Mouse (Mus musculus): ENCODE measurements around the gene Rfx4. TPM values are rescaled to one million over a fixed set of nuclear protein-coding genes. Genes with fewer than 3 reads are reported as not detected.

Rfx4 gene
- polyA plus RNA-seq, 1 experiment: not detected

DNA sequence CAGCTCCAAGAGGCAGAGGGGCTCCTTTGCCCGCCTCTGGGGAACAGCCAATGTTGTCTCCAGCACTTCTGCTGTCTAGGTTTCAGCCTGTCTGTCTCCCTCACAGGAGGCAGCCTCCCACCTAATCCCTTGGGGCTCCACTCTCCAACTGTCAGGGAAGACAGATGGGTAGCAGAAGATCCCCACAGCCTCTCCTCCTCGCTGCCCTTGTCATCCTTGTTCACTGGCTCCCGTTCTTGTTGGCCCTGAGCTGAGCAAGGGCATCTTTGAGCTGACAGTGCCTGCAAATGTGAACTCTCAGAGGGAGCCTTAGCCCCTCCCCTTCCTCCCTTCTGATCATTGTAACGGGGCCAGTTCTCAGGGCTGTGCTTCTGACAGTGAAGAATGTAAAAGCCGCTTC lies 147.9 kb downstream of the Rfx4 start:
- Histone ChIP-seq H3K27me3 (ENCODE audit: control insufficient read depth, insufficient read depth, insufficient read length) (no peaks in the 10 kb centered on the region), H3ac (ENCODE audit: control insufficient read depth, insufficient read length, low read depth) (no peak overlapping the region), H3K79me3 (ENCODE audit: low read depth) (no peaks in the 10 kb centered on the region), H3K4me3 (ENCODE audit: insufficient read depth, poor library complexity, severe bottlenecking) (no peak overlapping the region), H3K79me2 (ENCODE audit: control insufficient read depth, insufficient read depth) (no peaks in the 10 kb centered on the region), H3K36me3 (ENCODE audit: control insufficient read depth, insufficient read depth) (no peaks in the 10 kb centered on the region)
- TF ChIP-seq CTCF (IDR thresholded peaks at IDR 0.05; ENCODE audit: control insufficient read depth, insufficient read depth, insufficient read length) (no peak), CEBPB (IDR thresholded peaks at IDR 0.05; ENCODE audit: low read depth) (no peak), MYOG (IDR thresholded peaks at IDR 0.05; ENCODE audit: control insufficient read depth, extremely low read depth, insufficient read length) (no peak), MAX (IDR thresholded peaks at IDR 0.05) (no peak), FOSL1 (IDR thresholded peaks at IDR 0.05; ENCODE audit: insufficient read depth, low read length, poor library complexity, severe bottlenecking) (no peak), MYOD1 (IDR thresholded peaks at IDR 0.05; ENCODE audit: control insufficient read depth, insufficient read length, low read depth) (no peak), USF1 (IDR thresholded peaks at IDR 0.05; ENCODE audit: low read depth) (no peak)

DNA sequence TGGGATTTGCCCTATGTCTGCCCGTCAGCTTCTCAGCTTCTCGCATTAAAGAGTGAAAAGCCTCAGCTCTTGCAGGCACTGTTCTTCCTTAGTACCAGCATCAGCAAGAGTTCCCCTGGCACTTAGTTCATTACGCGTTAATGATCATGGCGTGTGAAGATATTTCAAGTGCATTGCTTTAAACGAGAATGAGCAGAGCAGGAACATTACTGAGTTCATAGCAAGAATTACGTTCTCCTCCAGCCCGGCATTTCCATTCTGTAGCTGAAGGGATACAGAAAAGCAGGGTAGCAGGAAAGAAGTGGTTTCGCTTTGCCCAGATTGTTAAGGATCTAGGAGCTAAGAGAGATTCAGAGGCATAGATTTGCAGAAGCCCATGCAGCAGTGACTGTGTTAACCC lies 151.0 kb downstream of the Rfx4 start:
- TF ChIP-seq CTCF (IDR thresholded peaks at IDR 0.05; ENCODE audit: control insufficient read depth, insufficient read depth, insufficient read length) (no peak), MAX (IDR thresholded peaks at IDR 0.05) (no peak), MYOD1 (IDR thresholded peaks at IDR 0.05; ENCODE audit: control insufficient read depth, insufficient read length, low read depth) (no peak), FOSL1 (IDR thresholded peaks at IDR 0.05; ENCODE audit: insufficient read depth, low read length, poor library complexity, severe bottlenecking) (no peak), CEBPB (IDR thresholded peaks at IDR 0.05; ENCODE audit: low read depth) (no peak), MYOG (IDR thresholded peaks at IDR 0.05; ENCODE audit: control insufficient read depth, extremely low read depth, insufficient read length) (no peak)
- H3K4me3 ChIP-seq (ENCODE audit: insufficient read depth, poor library complexity, severe bottlenecking): no peak overlapping the region
- H3K79me3 ChIP-seq (ENCODE audit: low read depth): no peaks in the 10 kb centered on the region
- H3ac ChIP-seq (ENCODE audit: control insufficient read depth, insufficient read length, low read depth): no peak overlapping the region
- no peaks in the 10 kb centered on the region for H3K79me2 ChIP-seq (ENCODE audit: control insufficient read depth, insufficient read depth)
- H3K36me3 ChIP-seq (ENCODE audit: control insufficient read depth, insufficient read depth): no peaks in the 10 kb centered on the region
- no peaks in the 10 kb centered on the region for H3K27me3 ChIP-seq (ENCODE audit: control insufficient read depth, insufficient read depth, insufficient read length)

DNA sequence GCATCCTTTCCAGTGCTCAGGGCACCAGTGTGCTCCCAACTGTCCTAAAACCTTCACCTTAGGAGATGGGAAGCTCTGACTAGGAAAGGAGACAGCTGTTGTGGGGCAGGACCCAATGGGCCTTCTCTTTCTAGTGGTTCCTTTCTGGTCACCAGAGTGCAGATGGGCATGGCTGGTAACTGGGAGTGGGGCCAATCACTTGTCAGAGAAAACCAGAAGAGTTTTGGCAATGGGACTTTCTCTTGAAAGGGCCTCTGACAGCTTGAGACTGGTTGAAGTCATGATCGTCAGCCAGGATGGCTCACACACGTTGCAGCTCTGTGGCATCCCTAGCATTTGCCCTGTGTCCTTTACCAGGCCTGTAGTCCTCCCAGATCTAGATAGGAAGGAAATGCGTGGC lies 152.1 kb downstream of the Rfx4 start:
- Histone ChIP-seq H3K4me3 (ENCODE audit: insufficient read depth, poor library complexity, severe bottlenecking) (no peak overlapping the region), H3K27me3 (ENCODE audit: control insufficient read depth, insufficient read depth, insufficient read length) (no peaks in the 10 kb centered on the region), H3K79me3 (ENCODE audit: low read depth) (no peaks in the 10 kb centered on the region), H3K79me2 (ENCODE audit: control insufficient read depth, insufficient read depth) (no peaks in the 10 kb centered on the region), H3ac (ENCODE audit: control insufficient read depth, insufficient read length, low read depth) (no peak overlapping the region), H3K36me3 (ENCODE audit: control insufficient read depth, insufficient read depth) (no peaks in the 10 kb centered on the region)
- TF ChIP-seq MYOD1 (IDR thresholded peaks at IDR 0.05; ENCODE audit: control insufficient read depth, insufficient read length, low read depth) (no peak), USF1 (IDR thresholded peaks at IDR 0.05; ENCODE audit: low read depth) (no peak), CEBPB (IDR thresholded peaks at IDR 0.05; ENCODE audit: low read depth) (no peak), MYOG (IDR thresholded peaks at IDR 0.05; ENCODE audit: control insufficient read depth, extremely low read depth, insufficient read length) (no peak)

- Histone ChIP-seq H3K36me3 (ENCODE audit: control insufficient read depth, insufficient read depth) (no peaks in the 10 kb centered on the region), H3ac (ENCODE audit: control insufficient read depth, insufficient read length, low read depth) (no peak overlapping the region), H3K4me3 (ENCODE audit: insufficient read depth, poor library complexity, severe bottlenecking) (no peak overlapping the region), H3K79me2 (ENCODE audit: control insufficient read depth, insufficient read depth) (no peaks in the 10 kb centered on the region), H3K79me3 (ENCODE audit: low read depth) (no peaks in the 10 kb centered on the region), H3K27me3 (ENCODE audit: control insufficient read depth, insufficient read depth, insufficient read length) (no peaks in the 10 kb centered on the region)
- TF ChIP-seq FOSL1 (IDR thresholded peaks at IDR 0.05; ENCODE audit: insufficient read depth, low read length, poor library complexity, severe bottlenecking) (no peak), CTCF (IDR thresholded peaks at IDR 0.05; ENCODE audit: control insufficient read depth, insufficient read depth, insufficient read length) (no peak), MAX (IDR thresholded peaks at IDR 0.05) (no peak), CEBPB (IDR thresholded peaks at IDR 0.05; ENCODE audit: low read depth) (no peak), MYOG (IDR thresholded peaks at IDR 0.05; ENCODE audit: control insufficient read depth, extremely low read depth, insufficient read length) (no peak), USF1 (IDR thresholded peaks at IDR 0.05; ENCODE audit: low read depth) (no peak), MYOD1 (IDR thresholded peaks at IDR 0.05; ENCODE audit: control insufficient read depth, insufficient read length, low read depth) (no peak)
Measured at GRCm38 (mm10) chr10:84908471-84908870, 152.6 kb downstream of the Rfx4 start.

DNA sequence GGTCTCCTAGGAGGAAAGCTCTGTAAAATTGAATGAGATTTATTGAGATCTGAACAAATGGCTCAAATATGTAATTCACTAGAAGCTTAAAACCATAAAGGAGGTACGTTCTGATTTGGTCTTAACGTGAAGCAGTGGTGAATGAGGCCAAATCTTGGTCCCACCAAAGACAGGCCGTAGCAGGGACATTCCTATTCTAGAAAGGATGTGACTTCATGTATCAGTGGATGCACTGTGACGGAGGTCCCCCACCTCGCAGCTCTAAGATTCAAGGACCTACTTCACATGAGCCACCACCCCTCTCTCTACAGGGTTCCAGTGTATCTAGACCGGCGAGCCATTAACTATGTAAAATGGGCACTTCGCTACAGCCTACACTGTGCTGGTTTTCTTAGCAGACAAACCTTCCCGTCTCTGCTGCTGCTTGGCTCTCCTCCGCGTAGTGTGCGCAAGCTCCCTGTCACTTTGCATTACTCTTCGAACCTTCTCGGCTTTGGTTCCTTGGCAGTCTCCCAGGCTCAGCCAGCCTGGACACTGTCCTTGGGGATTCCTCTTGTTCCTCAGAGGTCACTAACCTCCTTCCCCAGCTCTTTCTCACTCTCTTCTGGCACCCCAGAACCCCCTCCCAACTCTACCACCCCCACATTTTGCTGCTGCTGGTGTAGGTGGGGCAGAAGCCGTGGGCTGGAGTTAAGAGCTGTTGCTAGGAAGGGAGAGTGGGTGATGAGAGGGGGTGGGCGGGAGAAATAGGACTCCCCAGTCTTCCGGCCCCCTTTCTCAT lies 153.3 kb downstream of the Rfx4 start:
- Histone ChIP-seq H3ac (ENCODE audit: control insufficient read depth, insufficient read length, low read depth) (no peak overlapping the region), H3K27me3 (ENCODE audit: control insufficient read depth, insufficient read depth, insufficient read length) (no peaks in the 10 kb centered on the region), H3K36me3 (ENCODE audit: control insufficient read depth, insufficient read depth) (no peaks in the 10 kb centered on the region), H3K79me2 (ENCODE audit: control insufficient read depth, insufficient read depth) (no peaks in the 10 kb centered on the region), H3K4me3 (ENCODE audit: insufficient read depth, poor library complexity, severe bottlenecking) (no peak overlapping the region), H3K79me3 (ENCODE audit: low read depth) (no peaks in the 10 kb centered on the region)
- TF ChIP-seq CTCF (IDR thresholded peaks at IDR 0.05; ENCODE audit: control insufficient read depth, insufficient read depth, insufficient read length): no peak
- no peak for TF ChIP-seq USF1 (IDR thresholded peaks at IDR 0.05; ENCODE audit: low read depth)
- TF ChIP-seq MAX (IDR thresholded peaks at IDR 0.05): no peak
- TF ChIP-seq FOSL1 (IDR thresholded peaks at IDR 0.05; ENCODE audit: insufficient read depth, low read length, poor library complexity, severe bottlenecking): no peak
- TF ChIP-seq MYOG (IDR thresholded peaks at IDR 0.05; ENCODE audit: control insufficient read depth, extremely low read depth, insufficient read length): no peak
- no peak for TF ChIP-seq MYOD1 (IDR thresholded peaks at IDR 0.05; ENCODE audit: control insufficient read depth, insufficient read length, low read depth)
- TF ChIP-seq CEBPB (IDR thresholded peaks at IDR 0.05; ENCODE audit: low read depth): no peak

All from C2C12 (cell line).